Mouse (Mus musculus): ENCODE results near the gene Slc30a9. TPM values are rescaled to one million over a fixed set of nuclear protein-coding genes. Genes with fewer than 3 reads are reported as not detected.

Slc30a9 gene
- total RNA-seq, 2 experiments from 2014 or later = 116 to 120 TPM

Other genes with a start within 250 kb of the Slc30a9 start
- gene Phox2b, start 207.7 kb upstream of the Slc30a9 start, total RNA-seq (2021) = not detected
- gene Tmem33, start 46.4 kb upstream of the Slc30a9 start, total RNA-seq (2021) = 10 to 100 TPM; 18.2 to 24.5 TPM
- under 1 TPM; 0.21 to 0.24 TPM for gene Bend4, start 121.4 kb downstream of the Slc30a9 start, total RNA-seq (2021)

All from gastrocnemius, adult 18-20 months (tissue).